Mouse (Mus musculus) forebrain, embryonic 15.5 days (tissue): ENCODE measurements around the gene Nr1h4. TPM values are rescaled to one million over a fixed set of nuclear protein-coding genes. Genes with fewer than 3 reads are reported as not detected.

Experiments used
- ATAC-seq: fragments of 200-750 bp; cut with Nextera tagmentation; replicated peaks from 2 replicates; pipeline ENCODE4 v1.8.0; 2017; ENCODE audit warnings: mild to moderate bottlenecking, moderate TSS enrichment, moderate library complexity
- H3K27ac ChIP-seq: fragments of 300-500 bp; sonication (generic); replicated peaks from 2 replicates; pipeline ENCODE4 v1.5.1; 2015; ENCODE audit warnings: mild to moderate bottlenecking, inconsistent platforms
- H3K27me3 ChIP-seq: fragments of 300-500 bp; sonication (generic); 2 replicates; pipeline ENCODE4 v1.6.1; 2015; ENCODE audit warnings: inconsistent platforms
- H3K36me3 ChIP-seq: fragments of 300-500 bp; sonication (generic); 2 replicates; pipeline ENCODE4 v1.6.1; 2015; ENCODE audit warnings: mild to moderate bottlenecking, inconsistent platforms
- H3K4me1 ChIP-seq: fragments of 300-500 bp; sonication (generic); 2 replicates; pipeline ENCODE4 v1.6.1; 2015; ENCODE audit warnings: inconsistent platforms
- H3K4me2 ChIP-seq: fragments of 300-500 bp; sonication (generic); replicated peaks from 2 replicates; pipeline ENCODE4 v1.6.1; 2015; ENCODE audit warnings: mild to moderate bottlenecking, inconsistent platforms
- H3K4me3 ChIP-seq: fragments of 300-500 bp; sonication (generic); 2 replicates; pipeline ENCODE4 v1.5.1; 2015; ENCODE audit warnings: mild to moderate bottlenecking, inconsistent platforms
- H3K9ac ChIP-seq: fragments of 300-500 bp; sonication (generic); replicated peaks from 2 replicates; pipeline ENCODE4 v1.6.1; 2015; ENCODE audit warnings: mild to moderate bottlenecking, inconsistent platforms
- H3K9me3 ChIP-seq: fragments of 300-500 bp; sonication (generic); 2 replicates; pipeline ENCODE4 v1.6.1; 2016; ENCODE audit warnings: inconsistent platforms
- WGBS: fragments of 180-500 bp; shearing (Covaris S2); methylation state at CpG from one replicate; pipeline ENCODE4 v1.1.7; 2015; ENCODE audit warnings: mixed read lengths; 5-methylcytosine and 5-hydroxymethylcytosine counted together
- polyA plus RNA-seq: library from polyadenylated mRNA; unstranded; fragments of >200 nt; fragmentation: Nextera tagmentation; extraction: Ambion mirVana; gene quantifications from 2 replicates; pipeline ENCODE4 v1.2.1, GENCODE M21; 2015

The Nr1h4 gene
- polyA plus RNA-seq, 1 experiment from 2014 or later = 0.17 TPM

DNA sequence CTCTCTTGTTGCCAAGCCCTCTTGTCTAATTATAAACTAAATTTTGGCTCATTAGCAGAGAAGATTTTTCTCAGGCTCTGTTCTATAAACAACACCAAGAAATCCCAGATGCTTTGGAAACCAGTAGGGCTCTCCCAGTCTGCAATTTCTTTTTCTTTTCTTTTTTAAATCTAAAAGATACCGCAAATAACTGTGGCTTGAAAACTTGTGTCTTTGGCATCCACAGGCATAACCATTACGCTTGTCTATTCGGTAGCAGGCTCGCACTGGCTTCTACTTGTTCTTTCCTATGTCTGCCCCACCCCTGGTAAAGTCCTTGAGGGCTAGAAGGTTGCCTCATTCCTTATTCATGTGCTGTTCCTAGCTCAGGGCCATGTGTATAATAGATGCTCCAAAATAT lies 18.3 kb upstream of the Nr1h4 start:
- no peak for ATAC-seq
- Histone ChIP-seq H3K4me1 (peaks cover 9% of the 10 kb centered on the region), H3K36me3 (no peaks in the 10 kb centered on the region), H3K27me3 (no peaks in the 10 kb centered on the region), H3K4me3 (no peak overlapping the region), H3K9ac (no peak overlapping the region), H3K27ac (peak overlapping the region; percentile 54), H3K4me2 (no peak overlapping the region), H3K9me3 (no peaks in the 10 kb centered on the region)
- WGBS = 68% methylated on average over 4 of the region's 4 CpGs

DNA sequence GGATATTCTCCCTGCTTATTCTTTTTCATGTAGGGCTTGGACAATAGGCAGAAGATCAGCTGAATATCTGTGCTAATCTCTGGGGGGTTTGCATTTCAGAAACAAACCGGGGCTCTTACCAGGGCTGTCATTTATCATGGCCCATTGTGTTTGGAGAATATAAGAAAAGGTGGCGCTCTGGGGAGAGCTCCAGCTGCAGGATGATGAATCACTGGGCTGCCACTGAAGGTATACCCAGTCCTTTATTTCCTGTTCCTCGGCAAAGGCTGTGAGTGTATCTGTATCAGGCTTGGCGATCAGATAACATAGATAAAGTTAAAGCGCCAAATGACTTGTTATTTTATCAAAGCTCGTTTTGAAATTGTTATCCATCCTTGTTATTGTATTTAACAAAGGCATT lies 14.6 kb upstream of the Nr1h4 start:
- Histone ChIP-seq H3K4me1 (peaks cover 9% of the 10 kb centered on the region), H3K36me3 (no peaks in the 10 kb centered on the region), H3K9me3 (no peaks in the 10 kb centered on the region), H3K27me3 (no peaks in the 10 kb centered on the region), H3K4me2 (no peak overlapping the region), H3K9ac (no peak overlapping the region), H3K4me3 (no peak overlapping the region), H3K27ac (no peak overlapping the region)
- ATAC-seq = no peak
- WGBS = 59% methylated on average over 6 of the region's 6 CpGs

DNA sequence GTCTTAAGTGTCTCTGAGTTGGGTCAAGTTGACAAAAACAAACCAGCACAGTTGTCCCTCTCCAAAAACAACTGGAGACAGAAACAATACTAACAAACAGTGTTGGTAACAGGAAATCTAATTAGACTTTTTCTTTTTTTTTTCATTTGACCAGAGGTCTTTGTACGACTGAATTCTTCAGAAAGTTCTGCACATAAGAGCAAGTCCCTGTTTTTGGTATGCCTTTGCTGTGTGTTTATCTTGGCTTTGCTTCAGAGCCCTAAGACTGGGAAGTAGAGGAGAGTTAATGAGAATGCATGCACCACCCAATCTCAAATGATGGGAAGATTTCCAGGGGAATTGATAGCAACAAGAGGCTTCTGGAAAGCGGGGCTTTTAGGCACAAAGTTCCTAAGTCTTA lies 13.6 kb upstream of the Nr1h4 start:
- Histone ChIP-seq H3K27me3 (no peaks in the 10 kb centered on the region), H3K4me1 (peaks cover 8% of the 10 kb centered on the region), H3K4me3 (no peak overlapping the region), H3K27ac (no peak overlapping the region), H3K9ac (no peak overlapping the region), H3K4me2 (no peak overlapping the region), H3K9me3 (no peaks in the 10 kb centered on the region), H3K36me3 (no peaks in the 10 kb centered on the region)
- ATAC-seq = no peak
- WGBS = 75% methylated on average over 2 of the region's 2 CpGs

DNA sequence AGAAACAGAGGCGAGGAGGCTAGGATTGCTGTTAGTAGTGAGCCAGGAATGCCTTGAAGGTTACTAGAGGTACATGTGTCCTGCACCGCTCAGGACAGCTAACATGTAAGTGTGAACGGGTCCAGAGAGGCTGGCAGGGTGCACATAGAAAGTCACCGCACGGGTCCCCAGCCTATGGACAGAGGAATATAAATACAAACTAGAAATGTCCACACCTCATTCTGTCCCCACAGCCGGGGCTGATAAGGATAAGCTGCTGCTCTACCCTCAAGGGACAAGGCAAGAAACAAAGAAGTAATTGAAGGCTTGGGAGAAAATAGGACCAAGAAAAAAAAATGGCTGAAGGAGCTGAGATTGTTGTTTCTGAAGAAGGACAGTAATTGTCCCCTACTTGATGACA lies 10.5 kb upstream of the Nr1h4 start:
- Histone ChIP-seq H3K9me3 (no peaks in the 10 kb centered on the region; the same call in 1 of the 2 replicates), H3K27me3 (no peaks in the 10 kb centered on the region), H3K27ac (no peak overlapping the region), H3K4me1 (no peaks in the 10 kb centered on the region), H3K9ac (no peak overlapping the region), H3K36me3 (no peaks in the 10 kb centered on the region), H3K4me2 (no peak overlapping the region), H3K4me3 (no peak overlapping the region)
- WGBS = 65% methylated on average over 6 of the region's 6 CpGs
- no peak for ATAC-seq

DNA sequence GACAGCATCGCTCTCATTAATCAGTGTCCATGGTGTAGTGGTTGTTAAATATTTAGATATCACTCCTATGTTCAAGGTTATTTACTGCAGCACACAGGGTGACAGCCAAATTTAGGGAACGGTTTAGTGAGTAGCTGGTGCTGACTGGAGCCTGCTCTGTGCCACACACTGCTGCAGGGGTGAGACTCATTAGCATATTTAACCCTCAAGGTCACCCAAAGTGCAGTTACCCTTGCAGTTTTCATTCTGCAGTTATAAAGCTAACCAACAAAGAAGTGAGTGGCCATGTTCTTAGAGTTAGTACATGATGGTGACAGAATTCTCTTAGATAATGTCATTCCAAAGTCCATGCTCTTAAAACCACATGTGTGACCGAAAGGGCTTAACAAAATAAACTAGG lies 8.9 kb upstream of the Nr1h4 start:
- no peaks in the 10 kb centered on the region; the same call in 1 of the 2 replicates for H3K9me3 ChIP-seq
- H3K4me2 ChIP-seq = no peak overlapping the region
- H3K27ac ChIP-seq = no peak overlapping the region
- WGBS = 91% methylated on average over 3 of the region's 3 CpGs
- ATAC-seq = no peak
- H3K36me3 ChIP-seq = no peaks in the 10 kb centered on the region
- H3K4me3 ChIP-seq = no peak overlapping the region
- H3K4me1 ChIP-seq = no peaks in the 10 kb centered on the region
- no peak overlapping the region for H3K9ac ChIP-seq
- no peaks in the 10 kb centered on the region for H3K27me3 ChIP-seq

GRCm38 (mm10) chr10:89532451-89532850 lies 934 bp downstream of the Nr1h4 start:
- Histone ChIP-seq H3K9ac (no peak overlapping the region), H3K4me1 (peaks cover 6% of the 10 kb centered on the region; the same call in 1 of the 2 replicates), H3K27ac (no peak overlapping the region), H3K4me2 (no peak overlapping the region), H3K9me3 (no peaks in the 10 kb centered on the region), H3K27me3 (no peaks in the 10 kb centered on the region), H3K36me3 (no peaks in the 10 kb centered on the region), H3K4me3 (no peak overlapping the region)
- ATAC-seq = no peak
- WGBS = 66% methylated on average over 5 of the region's 5 CpGs

- Histone ChIP-seq H3K4me2 (no peak overlapping the region), H3K9me3 (no peaks in the 10 kb centered on the region), H3K9ac (no peak overlapping the region), H3K27me3 (no peaks in the 10 kb centered on the region), H3K4me3 (no peak overlapping the region), H3K27ac (no peak overlapping the region), H3K36me3 (no peaks in the 10 kb centered on the region), H3K4me1 (peaks cover 6% of the 10 kb centered on the region; the same call in 1 of the 2 replicates)
- 72% methylated on average over 2 of the region's 2 CpGs for WGBS
- ATAC-seq = no peak
Observed at GRCm38 (mm10) chr10:89531976-89532375, 1.4 kb downstream of the Nr1h4 start.

DNA sequence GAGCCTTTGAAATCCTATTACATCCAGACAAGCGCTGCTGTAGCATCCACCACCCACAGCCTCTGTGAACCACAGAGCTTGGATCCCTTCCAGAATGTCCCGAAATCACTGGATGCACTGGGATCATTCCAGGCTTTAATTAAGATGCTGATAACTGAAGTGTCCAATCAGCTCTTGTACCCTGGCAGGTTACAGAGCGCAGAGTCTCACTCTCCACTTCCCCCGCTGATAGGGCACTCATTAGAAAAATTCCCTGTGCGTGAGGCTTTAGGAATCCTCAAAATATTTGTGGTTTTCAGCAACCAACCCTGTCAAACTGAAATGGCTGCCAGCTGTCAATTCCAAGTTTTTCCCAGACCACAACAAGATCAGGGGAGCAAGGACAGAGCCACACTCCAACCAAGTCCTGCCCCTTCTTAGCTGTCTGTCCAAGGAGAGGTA lies 2.2 kb downstream of the Nr1h4 start:
- Histone ChIP-seq H3K4me1 (peaks cover 6% of the 10 kb centered on the region; the same call in 1 of the 2 replicates), H3K9me3 (no peaks in the 10 kb centered on the region), H3K4me2 (no peak overlapping the region), H3K27me3 (no peaks in the 10 kb centered on the region), H3K4me3 (no peak overlapping the region), H3K27ac (no peak overlapping the region), H3K36me3 (no peaks in the 10 kb centered on the region), H3K9ac (no peak overlapping the region)
- WGBS = 22% methylated on average over 5 of the region's 5 CpGs
- peak; percentile 46; the same call in 1 of the 2 replicates for ATAC-seq

GRCm38 (mm10) chr10:89527054-89527453 lies 6.3 kb downstream of the Nr1h4 start:
- Histone ChIP-seq H3K4me3 (no peak overlapping the region), H3K4me1 (peaks cover 6% of the 10 kb centered on the region; the same call in 1 of the 2 replicates), H3K9me3 (no peaks in the 10 kb centered on the region), H3K9ac (no peak overlapping the region), H3K36me3 (no peaks in the 10 kb centered on the region), H3K4me2 (no peak overlapping the region), H3K27ac (no peak overlapping the region), H3K27me3 (no peaks in the 10 kb centered on the region)
- ATAC-seq = no peak
- 86% methylated on average over 5 of the region's 5 CpGs for WGBS

DNA sequence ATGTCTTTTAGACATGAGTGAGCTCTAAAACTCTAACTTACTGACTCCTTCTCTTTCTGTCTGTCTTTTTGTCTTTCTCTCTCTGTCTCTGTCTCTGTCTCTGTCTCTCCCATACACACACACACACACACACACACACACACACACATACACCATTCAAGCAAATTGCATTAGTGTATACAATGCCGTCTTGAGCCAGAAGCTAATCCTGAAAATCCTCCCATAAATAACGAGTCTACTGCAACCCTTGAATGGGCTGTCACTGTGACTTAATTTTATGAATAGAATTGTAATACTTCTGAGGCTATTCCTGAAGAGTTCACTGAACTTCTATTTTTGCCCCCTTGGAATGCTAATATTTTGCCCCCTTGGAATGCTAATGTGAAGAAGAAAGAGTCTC lies 7.6 kb downstream of the Nr1h4 start:
- Histone ChIP-seq H3K4me1 (no peaks in the 10 kb centered on the region), H3K4me3 (no peak overlapping the region), H3K9ac (no peak overlapping the region), H3K27ac (no peak overlapping the region), H3K36me3 (no peaks in the 10 kb centered on the region), H3K4me2 (no peak overlapping the region), H3K9me3 (no peaks in the 10 kb centered on the region), H3K27me3 (no peaks in the 10 kb centered on the region)
- ATAC-seq = no peak
- 12% methylated on average over 2 of the region's 2 CpGs for WGBS

GRCm38 (mm10) chr10:89522481-89522880 lies 10.9 kb downstream of the Nr1h4 start:
- Histone ChIP-seq H3K36me3 (no peaks in the 10 kb centered on the region), H3K9me3 (no peaks in the 10 kb centered on the region), H3K27ac (no peak overlapping the region), H3K4me3 (no peak overlapping the region), H3K9ac (no peak overlapping the region), H3K4me1 (no peaks in the 10 kb centered on the region), H3K27me3 (no peaks in the 10 kb centered on the region), H3K4me2 (no peak overlapping the region)
- ATAC-seq = no peak
- 89% methylated on average over 7 of the region's 7 CpGs for WGBS

GRCm38 (mm10) chr10:89521790-89522431 lies 11.5 kb downstream of the Nr1h4 start:
- Histone ChIP-seq H3K9ac (no peak overlapping the region), H3K27ac (no peak overlapping the region), H3K4me2 (no peak overlapping the region), H3K36me3 (no peaks in the 10 kb centered on the region), H3K4me1 (no peaks in the 10 kb centered on the region), H3K9me3 (no peaks in the 10 kb centered on the region), H3K27me3 (no peaks in the 10 kb centered on the region), H3K4me3 (no peak overlapping the region)
- no peak for ATAC-seq
- WGBS = 93% methylated on average over 9 of the region's 9 CpGs

DNA sequence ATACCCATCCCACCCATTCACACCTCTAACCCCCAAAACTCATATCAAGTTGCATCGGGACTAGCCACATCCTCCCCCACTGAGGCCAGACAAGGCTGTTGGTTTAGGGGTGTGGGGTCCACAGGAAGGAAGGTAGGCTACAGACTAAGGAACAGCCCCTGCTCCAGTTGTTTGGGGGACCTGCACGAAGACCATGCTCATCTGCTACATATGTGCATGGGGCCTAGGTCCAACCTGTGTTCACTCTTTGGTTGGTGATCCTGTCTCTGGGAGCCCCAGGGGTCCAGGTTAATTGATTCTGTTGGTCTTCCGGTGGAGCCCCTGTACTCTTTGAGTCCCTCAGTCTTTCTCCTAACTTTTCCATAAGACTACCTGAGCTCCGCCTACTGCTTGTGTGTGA lies 13.0 kb downstream of the Nr1h4 start:
- H3K4me2 ChIP-seq = no peak overlapping the region
- no peak overlapping the region for H3K9ac ChIP-seq
- no peak for ATAC-seq

More for the DNA sequence above, 13.0 kb downstream of the Nr1h4 start:
- H3K4me3 ChIP-seq = no peak overlapping the region
- no peaks in the 10 kb centered on the region for H3K36me3 ChIP-seq
- no peaks in the 10 kb centered on the region for H3K4me1 ChIP-seq
- no peaks in the 10 kb centered on the region for H3K27me3 ChIP-seq
- H3K9me3 ChIP-seq = no peaks in the 10 kb centered on the region
- 94% methylated on average over 4 of the region's 4 CpGs for WGBS
- no peak overlapping the region for H3K27ac ChIP-seq
